Mouse (Mus musculus) stomach, postnatal 0 days (tissue): ENCODE results near the gene Klhl6.

Experiments used
- CTCF ChIP-seq: IDR thresholded peaks from 2 replicates; pipeline ENCODE4 v1.5.1; 2016; ENCODE audit warnings: antibody characterized with exemption, low read depth, mild to moderate bottlenecking, moderate library complexity
- EP300 ChIP-seq: optimal IDR thresholded peaks from 2 replicates; pipeline ENCODE3; 2016; ENCODE audit warnings: antibody characterized with exemption

DNA sequence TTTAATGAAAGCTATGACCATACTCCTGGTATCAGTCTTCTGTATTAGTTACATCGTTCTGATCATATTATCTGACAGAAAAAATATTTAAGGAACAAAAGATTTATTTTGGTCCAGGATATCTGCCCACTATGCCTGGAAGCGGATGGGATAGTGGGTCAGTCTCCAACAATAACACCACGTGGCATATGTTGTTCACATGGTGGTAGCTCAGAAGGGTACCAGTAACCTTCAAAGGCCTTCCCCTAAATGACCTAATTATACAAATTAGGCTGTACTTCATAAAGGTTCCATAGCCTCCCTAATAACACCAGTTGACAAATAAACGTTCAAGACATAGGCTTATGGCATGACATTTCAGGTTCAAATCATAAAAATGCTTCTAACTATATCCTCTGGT, 722 bp upstream of the Klhl6 start:
- no peak for TF ChIP-seq CTCF
- no peak for TF ChIP-seq EP300
